Mouse (Mus musculus): ENCODE data around the gene Phex.

DNA sequence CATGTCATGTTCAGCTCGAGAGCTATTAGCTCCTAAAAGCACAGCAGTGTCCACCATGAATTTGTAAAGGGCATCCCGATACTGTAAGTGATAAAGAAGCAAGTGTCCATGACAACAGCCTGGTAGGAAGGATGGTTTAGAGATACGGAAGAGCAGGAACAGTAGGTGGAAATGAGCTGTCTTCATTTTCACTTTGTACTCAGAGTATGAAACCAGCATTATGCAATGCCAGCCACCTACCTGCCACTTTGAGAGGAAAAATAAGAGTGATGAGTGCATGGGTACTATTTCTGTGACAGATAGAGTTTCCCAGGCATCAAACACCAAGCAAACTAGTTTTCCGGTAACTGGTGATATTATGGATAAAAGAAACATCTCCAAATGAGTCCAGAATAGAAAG lies 59.6 kb downstream of the Phex start:
- TF ChIP-seq POLR2A (IDR thresholded peaks at IDR 0.05; ENCODE audit: borderline replicate concordance, extremely low read depth, insufficient read depth, insufficient read length, poor library complexity, severe bottlenecking) = no peak
- no peak for TF ChIP-seq CTCF (IDR thresholded peaks at IDR 0.05; ENCODE audit: borderline replicate concordance, extremely low read depth, insufficient read depth, insufficient read length)
